Mouse (Mus musculus): ENCODE measurements around the gene Stox1. TPM values are rescaled to one million over a fixed set of nuclear protein-coding genes. Genes with fewer than 3 reads are reported as not detected.

Gene Stox1
- 0.50 and 0.54 TPM in 2 replicates for polyA plus RNA-seq (2015; fragmentation: Nextera tagmentation; extraction: Ambion mirVana)

DNA sequence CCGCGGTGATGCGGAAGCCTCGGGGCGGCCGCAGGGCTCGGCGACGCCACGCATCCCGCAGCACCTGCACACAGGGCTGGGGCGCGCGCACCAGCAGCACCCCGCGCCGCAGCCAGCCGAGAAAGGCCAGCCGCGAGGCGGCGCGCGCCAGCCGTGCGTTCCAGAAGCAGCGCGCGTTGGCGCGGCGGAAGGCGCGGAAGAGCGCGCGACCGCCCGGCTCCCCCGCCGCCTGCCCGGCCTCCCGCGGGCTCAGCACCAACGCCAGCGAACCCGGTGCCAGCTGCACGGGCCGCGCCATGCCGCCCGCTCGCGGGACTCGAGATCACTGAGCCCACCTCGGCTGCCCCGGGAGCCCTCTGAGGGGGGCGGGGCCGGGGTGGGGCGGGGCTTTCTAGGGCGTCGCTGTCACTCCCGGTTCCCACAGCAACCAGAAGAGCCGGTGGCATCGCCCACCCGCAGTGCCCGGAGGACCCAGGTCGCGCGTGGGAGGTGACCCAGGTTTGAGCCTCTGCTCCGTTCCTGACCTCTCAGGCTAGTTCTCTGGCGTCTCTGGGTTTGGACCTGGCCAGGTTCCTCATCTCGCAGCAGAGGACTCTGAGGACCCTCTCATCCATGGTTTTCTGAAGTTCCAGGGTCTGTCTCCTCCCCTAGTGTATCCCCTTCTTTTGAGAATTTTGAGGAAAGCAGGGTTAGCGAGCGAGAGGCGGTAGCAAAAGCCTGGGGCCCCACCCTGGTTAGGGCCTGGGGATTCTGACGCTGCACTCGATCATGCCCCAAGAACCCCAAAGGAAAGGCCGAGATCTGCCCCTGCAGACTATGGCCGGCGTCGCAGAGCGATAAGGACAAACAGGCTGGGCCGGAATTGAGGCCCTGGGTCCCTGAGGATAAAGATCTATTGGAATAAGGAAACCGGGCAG is at the start of gene Stox1:
Gene Stox1 (minus strand): TSS at position 358 of the 917 bp plus-strand sequence.

DNA sequence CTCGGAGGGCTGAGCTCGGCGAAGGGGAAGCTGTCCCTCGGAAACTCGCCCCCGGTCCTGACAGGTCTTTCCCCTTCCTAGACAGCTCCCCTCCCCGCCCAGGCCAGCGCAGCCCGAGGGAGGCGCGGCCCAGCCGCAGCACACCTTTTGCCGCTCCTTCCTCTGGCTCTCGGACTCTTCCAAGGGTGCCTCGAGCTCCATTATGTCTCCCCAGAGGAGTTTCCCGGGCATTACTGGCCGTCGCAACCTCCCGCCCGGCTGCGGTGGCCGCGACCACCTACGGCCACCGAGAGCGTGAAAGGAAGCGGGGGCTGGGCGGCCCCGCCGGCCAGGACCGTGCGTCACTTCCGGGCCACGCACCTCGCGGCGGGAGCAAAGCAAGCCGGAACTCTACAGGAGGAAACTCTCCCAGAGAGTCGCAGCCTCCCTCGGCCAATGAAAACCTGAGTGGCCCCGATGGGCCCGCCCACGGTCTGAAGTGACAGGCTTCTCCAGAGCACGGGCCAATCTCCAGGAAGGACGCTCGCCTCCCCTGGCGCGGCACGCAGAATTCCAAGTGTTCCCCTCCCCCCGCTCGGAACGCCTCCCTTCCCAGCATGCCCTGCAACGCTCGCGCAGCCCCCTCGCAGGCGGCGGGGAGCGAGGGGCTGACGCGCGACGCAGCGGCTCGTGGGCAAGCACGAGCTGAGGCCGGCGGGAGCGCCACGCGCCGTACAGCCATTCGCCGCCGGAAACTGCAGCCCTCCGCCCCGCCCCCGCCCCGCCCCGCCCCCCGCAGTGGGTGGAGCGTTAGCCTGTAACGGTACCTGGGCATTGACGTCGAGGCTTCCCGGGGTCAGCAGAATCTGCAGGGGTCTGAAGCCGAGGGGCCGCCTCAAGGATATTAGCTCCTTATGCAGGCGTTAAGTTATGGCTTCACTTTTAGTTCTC is 74.8 kb downstream of the Stox1 start, which contains the start of gene Ddx50:
Gene Ddx50 (minus strand): TSS at position 338 of the 930 bp plus-strand sequence.

Small RNA genes within 50 kb of the gene (microRNA-seq; reads per million reads assigned to microRNA genes)
- 0 reads per million in 2 experiments for gene Mir7215

Other genes with a start within 250 kb of the Stox1 start
- 41.0 and 46.3 TPM in 2 replicates for gene Vps26a, start 239.3 kb downstream of the Stox1 start, polyA plus RNA-seq (2015; fragmentation: Nextera tagmentation; extraction: Ambion mirVana)
- 63.9 and 79.3 TPM in 2 replicates for gene Srgn, start 198.7 kb downstream of the Stox1 start, polyA plus RNA-seq (2015; fragmentation: Nextera tagmentation; extraction: Ambion mirVana)
- 21.1 and 24.8 TPM in 2 replicates for gene Kif1bp, start 147.7 kb downstream of the Stox1 start, polyA plus RNA-seq (2015; fragmentation: Nextera tagmentation; extraction: Ambion mirVana)
- gene Ddx21, start 123.8 kb downstream of the Stox1 start, polyA plus RNA-seq (2015; fragmentation: Nextera tagmentation; extraction: Ambion mirVana): 7.9 and 8.7 TPM in 2 replicates
- gene Ddx50, start 74.9 kb downstream of the Stox1 start, polyA plus RNA-seq (2015; fragmentation: Nextera tagmentation; extraction: Ambion mirVana): 73.4 and 82.1 TPM in 2 replicates
- 47.0 and 49.9 TPM in 2 replicates for gene Ccar1, start 66.2 kb upstream of the Stox1 start, polyA plus RNA-seq (2015; fragmentation: Nextera tagmentation; extraction: Ambion mirVana)
- gene Tet1, start 182.9 kb upstream of the Stox1 start, polyA plus RNA-seq (2015; fragmentation: Nextera tagmentation; extraction: Ambion mirVana): 9.2 and 9.4 TPM in 2 replicates
- 16.7 and 18.5 TPM in 2 replicates for gene Slc25a16, start 194.5 kb upstream of the Stox1 start, polyA plus RNA-seq (2015; fragmentation: Nextera tagmentation; extraction: Ambion mirVana)
- 2.3 and 2.9 TPM in 2 replicates for gene Dna2, start 220.9 kb upstream of the Stox1 start, polyA plus RNA-seq (2015; fragmentation: Nextera tagmentation; extraction: Ambion mirVana)

Measured in skeletal muscle tissue, postnatal 0 days (tissue).